Mouse (Mus musculus): ENCODE measurements around the gene Diablo.

Gene Diablo

GRCm38 (mm10) chr5:123507936-123508723, 15.8 kb downstream of the Diablo start:
- peak; percentile 70 to 81 for DNase-seq (ENCODE audit: low spot score in 2 of 2)

GRCm38 (mm10) chr5:123501973-123502372, 22.0 kb downstream of the Diablo start:
- DNase-seq (ENCODE audit: low spot score in 2 of 2): no peak

GRCm38 (mm10) chr5:123499717-123500116, 24.3 kb downstream of the Diablo start:
- no peak for DNase-seq (ENCODE audit: low spot score in 2 of 2)

GRCm38 (mm10) chr5:123489935-123490334, 34.0 kb downstream of the Diablo start:
- DNase-seq (ENCODE audit: low spot score in 2 of 2): no peak

- DNase-seq (ENCODE audit: low spot score in 2 of 2): no peak
Measured at GRCm38 (mm10) chr5:123489112-123489785, 34.7 kb downstream of the Diablo start, which contains the start of the genes Lrrc43 and Il31. Lrrc43 (plus strand) TSS chr5:123489305. Il31 (minus strand) TSS chr5:123489489.

- DNase-seq (ENCODE audit: low spot score in 2 of 2): no peak
Measured at GRCm38 (mm10) chr5:123487659-123488395, 36.1 kb downstream of the Diablo start.

- no peak for DNase-seq (ENCODE audit: low spot score in 2 of 2)
Measured at GRCm38 (mm10) chr5:123473817-123474216, 50.2 kb downstream of the Diablo start.

GRCm38 (mm10) chr5:123470784-123471400, 53.1 kb downstream of the Diablo start:
- no peak for DNase-seq (ENCODE audit: low spot score in 2 of 2)

GRCm38 (mm10) chr5:123464638-123465037, 59.3 kb downstream of the Diablo start:
- no peak for DNase-seq (ENCODE audit: low spot score in 2 of 2)

- DNase-seq (ENCODE audit: low spot score in 2 of 2): no peak
Measured at GRCm38 (mm10) chr5:123461420-123461819, 62.6 kb downstream of the Diablo start.
